Mouse (Mus musculus): Measurements from ENCODE around the gene Cdkl4. TPM values are rescaled to one million over a fixed set of nuclear protein-coding genes. Genes with fewer than 3 reads are reported as not detected.
A peak's percentile ranks its signal among the peaks of the same experiment; 100 is the strongest.
"Not testable (repeated sequence)": the region's sequence is repeated elsewhere in the genome, so short reads cannot be mapped to it uniquely, and the experiment has no call there.

Gene Cdkl4
- 0.86 and 0.93 TPM in 2 replicates for total RNA-seq (2017)

- ATAC-seq (ENCODE audit: extremely low read depth, insufficient number of reproducible peaks, low FRiP score, poor library complexity, severe bottlenecking), result no peak
These were observed at the start of gene Cdkl4 for GRCm38 (mm10) chr17:80577639-80578038. Gene Cdkl4, minus strand, starts transcription at chr17:80577813.

GRCm38 (mm10) chr17:80624979-80625378, 47.4 kb upstream of the Cdkl4 start:
- no peak for ATAC-seq (ENCODE audit: extremely low read depth, insufficient number of reproducible peaks, low FRiP score, poor library complexity, severe bottlenecking)

GRCm38 (mm10) chr17:80621691-80622090, 44.1 kb upstream of the Cdkl4 start:
- no peak for ATAC-seq (ENCODE audit: extremely low read depth, insufficient number of reproducible peaks, low FRiP score, poor library complexity, severe bottlenecking)

- ATAC-seq (ENCODE audit: extremely low read depth, insufficient number of reproducible peaks, low FRiP score, poor library complexity, severe bottlenecking), result peak; percentile 64; the same call in 1 of the 2 replicates
These were observed 43.3 kb upstream of the Cdkl4 start for GRCm38 (mm10) chr17:80620786-80621423.

- ATAC-seq (ENCODE audit: extremely low read depth, insufficient number of reproducible peaks, low FRiP score, poor library complexity, severe bottlenecking), result no peak
These were observed 41.9 kb upstream of the Cdkl4 start for GRCm38 (mm10) chr17:80619556-80619955.

- no peak for ATAC-seq (ENCODE audit: extremely low read depth, insufficient number of reproducible peaks, low FRiP score, poor library complexity, severe bottlenecking)
These were observed 41.3 kb upstream of the Cdkl4 start for GRCm38 (mm10) chr17:80618890-80619289.

GRCm38 (mm10) chr17:80603806-80604205, 26.2 kb upstream of the Cdkl4 start:
- ATAC-seq (ENCODE audit: extremely low read depth, insufficient number of reproducible peaks, low FRiP score, poor library complexity, severe bottlenecking), result no peak

GRCm38 (mm10) chr17:80603079-80603625, 25.5 kb upstream of the Cdkl4 start:
- ATAC-seq (ENCODE audit: extremely low read depth, insufficient number of reproducible peaks, low FRiP score, poor library complexity, severe bottlenecking), result no peak

GRCm38 (mm10) chr17:80601371-80601770, 23.8 kb upstream of the Cdkl4 start:
- no peak for ATAC-seq (ENCODE audit: extremely low read depth, insufficient number of reproducible peaks, low FRiP score, poor library complexity, severe bottlenecking)

- ATAC-seq (ENCODE audit: extremely low read depth, insufficient number of reproducible peaks, low FRiP score, poor library complexity, severe bottlenecking), result no peak
These were observed 5.4 kb upstream of the Cdkl4 start for GRCm38 (mm10) chr17:80583051-80583450.

- no peak for ATAC-seq (ENCODE audit: extremely low read depth, insufficient number of reproducible peaks, low FRiP score, poor library complexity, severe bottlenecking)
These were observed 2.3 kb upstream of the Cdkl4 start for GRCm38 (mm10) chr17:80579901-80580300.

- ATAC-seq (ENCODE audit: extremely low read depth, insufficient number of reproducible peaks, low FRiP score, poor library complexity, severe bottlenecking), result no peak
These were observed 1.5 kb upstream of the Cdkl4 start for GRCm38 (mm10) chr17:80579089-80579488.

- ATAC-seq (ENCODE audit: extremely low read depth, insufficient number of reproducible peaks, low FRiP score, poor library complexity, severe bottlenecking), result no peak
These were observed 428 bp upstream of the Cdkl4 start for GRCm38 (mm10) chr17:80578041-80578440.

- ATAC-seq (ENCODE audit: extremely low read depth, insufficient number of reproducible peaks, low FRiP score, poor library complexity, severe bottlenecking), result peak; percentile 92
These were observed 399 bp downstream of the Cdkl4 start for GRCm38 (mm10) chr17:80577214-80577613.

- no peak for ATAC-seq (ENCODE audit: extremely low read depth, insufficient number of reproducible peaks, low FRiP score, poor library complexity, severe bottlenecking)
These were observed 2.6 kb downstream of the Cdkl4 start for GRCm38 (mm10) chr17:80575008-80575407.

- ATAC-seq (ENCODE audit: extremely low read depth, insufficient number of reproducible peaks, low FRiP score, poor library complexity, severe bottlenecking), result no peak
These were observed 3.1 kb downstream of the Cdkl4 start for GRCm38 (mm10) chr17:80574471-80574965.

GRCm38 (mm10) chr17:80572187-80572935, 5.3 kb downstream of the Cdkl4 start:
- no peak for ATAC-seq (ENCODE audit: extremely low read depth, insufficient number of reproducible peaks, low FRiP score, poor library complexity, severe bottlenecking)

- ATAC-seq (ENCODE audit: extremely low read depth, insufficient number of reproducible peaks, low FRiP score, poor library complexity, severe bottlenecking), result no peak
These were observed 6.2 kb downstream of the Cdkl4 start for GRCm38 (mm10) chr17:80571460-80571859.

GRCm38 (mm10) chr17:80569718-80570117, 7.9 kb downstream of the Cdkl4 start:
- not testable (repeated sequence) for ATAC-seq (ENCODE audit: extremely low read depth, insufficient number of reproducible peaks, low FRiP score, poor library complexity, severe bottlenecking)
